Mouse (Mus musculus): ENCODE results near the gene Fasn.

Fasn gene

DNA sequence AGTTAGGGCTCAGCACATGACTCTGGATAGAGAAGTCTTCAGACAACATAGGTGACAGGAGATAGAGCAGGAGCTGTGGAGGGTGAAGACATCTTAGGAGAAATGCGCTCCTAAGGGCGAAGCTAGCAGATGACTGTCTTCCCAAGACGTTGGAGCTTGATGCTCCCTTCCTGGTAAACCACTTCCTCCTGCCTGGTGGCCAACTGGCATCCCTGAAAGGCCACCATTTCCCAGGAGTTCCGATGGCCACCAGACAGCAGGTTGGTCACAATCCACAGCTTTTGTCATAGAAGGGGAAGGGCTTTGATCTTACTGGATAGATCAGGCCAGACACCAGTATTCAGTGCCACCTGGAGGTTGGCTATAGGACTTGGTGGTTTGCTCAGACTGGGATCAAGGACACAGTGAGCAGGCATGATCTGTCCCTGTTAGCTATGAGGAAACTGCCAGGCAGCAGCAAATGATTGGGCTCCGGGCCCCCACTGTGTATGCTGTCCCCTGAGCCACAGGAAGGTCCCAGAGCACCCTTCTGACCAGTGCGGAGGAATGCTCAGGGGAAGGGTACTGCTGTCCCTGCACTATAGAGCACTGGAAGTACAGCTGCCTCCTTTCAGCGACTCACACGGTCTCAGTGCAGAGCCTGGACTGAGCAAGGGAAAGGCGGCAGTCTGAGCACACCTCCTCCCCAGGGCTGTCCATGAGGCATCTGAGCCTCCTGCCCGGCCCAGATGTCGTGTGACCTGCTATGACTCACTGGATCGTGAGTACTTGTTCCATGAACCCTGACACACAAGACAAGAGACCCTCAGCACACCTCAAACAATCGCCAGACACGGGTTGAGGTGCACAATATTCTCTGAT lies 62.3 kb downstream of the Fasn start:
- no peak for DNase-seq (ENCODE audit: low spot score in 2 of 2)

DNA sequence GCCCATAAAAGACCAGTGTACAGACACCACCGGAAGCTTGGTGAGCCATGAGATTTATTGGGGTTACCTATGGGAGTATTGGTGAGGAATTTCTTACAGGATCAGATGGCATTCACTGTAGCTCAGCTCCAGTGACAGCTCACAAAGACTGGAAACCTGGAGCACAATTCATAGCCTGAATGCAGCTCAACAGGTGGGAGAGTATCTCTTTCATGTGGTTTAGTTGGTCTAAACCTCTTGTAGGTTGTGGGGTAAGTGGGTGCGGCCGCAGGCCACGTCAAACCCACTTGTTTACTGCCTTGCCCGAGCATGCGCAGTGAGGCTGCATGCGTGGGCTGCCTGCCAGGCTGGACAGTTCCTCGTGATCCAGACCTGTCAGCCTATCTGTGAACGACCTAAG lies 64.1 kb downstream of the Fasn start:
- DNase-seq (ENCODE audit: low spot score in 2 of 2), result no peak

Measured in urinary bladder, postnatal 4 days (tissue).